Comparison of ENCODE assay signal across 21 mouse cellular contexts in genomic region chr4:99683941-99684340, GRCm38 (mm10). TPM values are rescaled to one million over a fixed set of nuclear protein-coding genes. Genes with fewer than 3 reads are reported as not detected.
"Had no signal": no experiment of that assay in that cellular context is flagged by ENCODE, and none has a peak within 500 bp of the region (broad histone marks: within the 10 kb centered on the region; RNA-seq: fewer than 3 reads in every experiment).

No protein-coding gene starts in this region.

- DNase-seq: kidney, postnatal 14 days; kidney, postnatal 4 days; liver; lung, adult 18-20 months; lung, postnatal 4 days; midbrain, embryonic 14.5 days; thymus, postnatal 25 days had no signal

- H3K9me3 ChIP-seq: limb, embryonic 10.5 days; limb, embryonic 13.5 days; liver, embryonic 12.5 days; liver, embryonic 15.5 days; lung, embryonic 15.5 days had no signal

- ATAC-seq: liver, embryonic 12.5 days had no signal

- H3K9ac ChIP-seq: limb, embryonic 13.5 days; liver, embryonic 12.5 days; liver, embryonic 15.5 days; lung, embryonic 15.5 days had no signal

- H3K27me3 ChIP-seq: limb, embryonic 13.5 days; liver, embryonic 12.5 days; liver, embryonic 15.5 days; lung, embryonic 15.5 days had no signal

- H3K4me3 ChIP-seq: limb, embryonic 10.5 days; limb, embryonic 13.5 days; liver, embryonic 12.5 days; liver, embryonic 15.5 days; lung, embryonic 15.5 days had no signal

- H3K4me2 ChIP-seq: limb, embryonic 13.5 days; liver, embryonic 12.5 days; liver, embryonic 15.5 days; lung, embryonic 15.5 days; midbrain, embryonic 11.5 days had no signal

- H3K36me3 ChIP-seq: limb, embryonic 10.5 days; limb, embryonic 13.5 days; liver, embryonic 12.5 days; liver, embryonic 15.5 days; lung, embryonic 15.5 days had no signal

- H3K27ac ChIP-seq: limb, embryonic 10.5 days; limb, embryonic 13.5 days; liver, embryonic 12.5 days; liver, embryonic 15.5 days; lung, embryonic 15.5 days; stomach, postnatal 0 days had no signal

- H3K4me1 ChIP-seq: limb, embryonic 10.5 days; limb, embryonic 13.5 days; liver, embryonic 12.5 days; liver, embryonic 15.5 days; lung, embryonic 15.5 days had no signal

RNA-seq across cellular contexts. Expression of gene Foxd3, which starts 27.8 kb away (rescaled TPM):
- total RNA-seq: layer of hippocampus, adult 18-20 months; layer of hippocampus, postnatal 14 days; left cerebral cortex, postnatal 25 days; megakaryocyte progenitor cell, adult 5-6 weeks; megakaryocyte-erythroid progenitor cell, adult 5-6 weeks had no signal
- polyA plus RNA-seq: liver, embryonic 15.5 days; midbrain, postnatal 0 days; thymus, postnatal 0 days had no signal
